19 mouse cellular contexts compared by ENCODE assay signal in the genomic region with DNA sequence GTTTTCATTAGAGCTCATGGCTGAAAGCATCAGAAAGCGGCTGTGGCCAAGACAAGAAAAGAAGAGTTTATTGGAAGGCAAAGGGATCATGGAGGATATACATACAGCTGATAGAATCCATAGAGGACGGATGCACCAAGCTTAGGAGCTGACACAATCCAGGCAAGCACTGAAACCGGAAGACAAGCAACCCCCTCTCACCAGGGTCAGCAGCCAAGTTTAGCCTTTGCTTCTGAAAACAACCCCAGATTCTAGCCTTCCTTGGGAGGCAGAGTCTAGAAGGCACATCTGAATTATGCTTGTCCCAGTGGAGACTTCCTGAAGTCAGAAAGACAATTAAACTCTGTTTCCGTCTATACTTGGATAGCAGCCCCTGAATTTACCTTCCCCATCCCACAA. TPM values are rescaled to one million over a fixed set of nuclear protein-coding genes. Genes with fewer than 3 reads are reported as not detected.
A peak's percentile ranks its signal among the peaks of the same experiment; 100 is the strongest.
DNase-seq lines count a peak whose midpoint lies in the region; ATAC-seq and TF ChIP-seq lines count a peak whose summit lies in the region.
"Had no signal": no experiment of that assay in that cellular context is flagged by ENCODE, and none has a peak within 500 bp of the region (broad histone marks: within the 10 kb centered on the region; RNA-seq: fewer than 3 reads in every experiment).

No protein-coding gene starts in this region.

- no peak for ATAC-seq in heart, embryonic 13.5 days (ENCODE audit: extremely low read depth, insufficient number of reproducible peaks, low FRiP score, low TSS enrichment)
- no peak for ATAC-seq in kidney, postnatal 0 days (replicated peaks; ENCODE audit: low FRiP score, low read depth)
- ATAC-seq in embryonic facial prominence, embryonic 15.5 days (ENCODE audit: insufficient number of reproducible peaks, low FRiP score, low TSS enrichment, low read depth): 0 out of 2 replicates have a peak, but pooled peaks have one; percentile 4
- ATAC-seq in limb, embryonic 14.5 days (ENCODE audit: low FRiP score, low read depth): 0 out of 2 replicates have a peak, but pooled peaks have one; percentile 16
- ATAC-seq in megakaryocyte, adult 5-6 weeks (ENCODE audit: poor library complexity, severe bottlenecking): no peak
- ATAC-seq: forebrain, embryonic 14.5 days; hindbrain, embryonic 16.5 days had no signal

- H3K27me3 ChIP-seq in heart, embryonic 13.5 days (replicated peaks): no peaks in the 10 kb centered on the region
- H3K27me3 ChIP-seq in kidney, postnatal 0 days (ENCODE audit: insufficient read depth, low read length): no peaks in the 10 kb centered on the region
- no peaks in the 10 kb centered on the region for H3K27me3 ChIP-seq in embryonic facial prominence, embryonic 15.5 days
- H3K27me3 ChIP-seq in limb, embryonic 14.5 days (ENCODE audit: control insufficient read depth, insufficient read depth, low read length): no peaks in the 10 kb centered on the region

- H3K36me3 ChIP-seq in heart, embryonic 13.5 days: no peaks in the 10 kb centered on the region
- H3K36me3 ChIP-seq in kidney, postnatal 0 days (ENCODE audit: insufficient read depth, low read length): no peaks in the 10 kb centered on the region
- H3K36me3 ChIP-seq in embryonic facial prominence, embryonic 15.5 days: no peaks in the 10 kb centered on the region
- H3K36me3 ChIP-seq in limb, embryonic 14.5 days (ENCODE audit: control insufficient read depth, insufficient read depth, low read length): no peaks in the 10 kb centered on the region

- peak overlapping the region; percentile 72 for H3K27ac ChIP-seq in heart, embryonic 13.5 days (replicated peaks)
- H3K27ac ChIP-seq in kidney, postnatal 0 days: peak overlapping the region; percentile 62
- peak overlapping the region; percentile 63 for H3K27ac ChIP-seq in embryonic facial prominence, embryonic 15.5 days (replicated peaks)
- H3K27ac ChIP-seq in limb, embryonic 14.5 days (replicated peaks; ENCODE audit: low read depth, low read length): 0 out of 2 replicates have a peak overlapping the region, but pooled peaks have one; percentile 43

- H3K9ac ChIP-seq in heart, embryonic 13.5 days: no peak overlapping the region
- H3K9ac ChIP-seq in kidney, postnatal 0 days (ENCODE audit: low read depth, low read length): no peak overlapping the region
- H3K9ac ChIP-seq in embryonic facial prominence, embryonic 15.5 days: no peak overlapping the region
- no peak overlapping the region for H3K9ac ChIP-seq in limb, embryonic 14.5 days (ENCODE audit: low read depth, low read length, severe bottlenecking)

- TF ChIP-seq CTCF in kidney, postnatal 0 days (IDR thresholded peaks at IDR 0.05; ENCODE audit: low read depth): no peak

- H3K4me1 ChIP-seq in heart, embryonic 13.5 days: peaks cover 24% of the 10 kb centered on the region
- peaks cover 5% of the 10 kb centered on the region for H3K4me1 ChIP-seq in kidney, postnatal 0 days (replicated peaks; ENCODE audit: insufficient read depth, low read length)
- H3K4me1 ChIP-seq in embryonic facial prominence, embryonic 15.5 days: peaks cover 18% of the 10 kb centered on the region; the same call in 1 of the 2 replicates
- H3K4me1 ChIP-seq in limb, embryonic 14.5 days (ENCODE audit: control insufficient read depth, insufficient read depth, low read length): peaks cover 22% of the 10 kb centered on the region

- intact Hi-C loops in heart, postnatal 14 days (cut with DNase I): no loop called here

- no peak for TF ChIP-seq POLR2A in limb, embryonic 14.5 days (IDR thresholded peaks at IDR 0.05; ENCODE audit: borderline replicate concordance, extremely low read depth, insufficient read depth, insufficient read length)

- WGBS in heart, embryonic 13.5 days: 53% methylated on average over 4 of the region's 4 CpGs
- 54% methylated on average over 4 of the region's 4 CpGs for WGBS in kidney, postnatal 0 days
- WGBS in embryonic facial prominence, embryonic 15.5 days: 56% methylated on average over 4 of the region's 4 CpGs
- 68% methylated on average over 4 of the region's 4 CpGs for WGBS in limb, embryonic 14.5 days

- no peak overlapping the region for H3K4me2 ChIP-seq in heart, embryonic 13.5 days
- no peak overlapping the region for H3K4me2 ChIP-seq in kidney, postnatal 0 days (ENCODE audit: low read length)
- H3K4me2 ChIP-seq in embryonic facial prominence, embryonic 15.5 days (replicated peaks): no peak overlapping the region
- no peak overlapping the region for H3K4me2 ChIP-seq in limb, embryonic 14.5 days (replicated peaks; ENCODE audit: low read depth, low read length, severe bottlenecking)

- H3K4me3 ChIP-seq in heart, embryonic 13.5 days: no peak overlapping the region
- no peak overlapping the region for H3K4me3 ChIP-seq in kidney, postnatal 0 days (replicated peaks; ENCODE audit: low read depth, low read length)
- H3K4me3 ChIP-seq in embryonic facial prominence, embryonic 15.5 days (replicated peaks): no peak overlapping the region
- H3K4me3 ChIP-seq in limb, embryonic 14.5 days (replicated peaks; ENCODE audit: low read length): no peak overlapping the region

- no peak for DNase-seq in heart, postnatal 14 days
- DNase-seq in kidney, postnatal 0 days (ENCODE audit: low spot score): peak; percentile 56
- no peak for DNase-seq in kidney, postnatal 36 days
- no peak for DNase-seq in limb, embryonic 14.5 days (ENCODE audit: low spot score)
- DNase-seq: cerebellum, adult 11 months; cerebellum, postnatal 36 days; heart, adult 11 months had no signal

- H3K9me3 ChIP-seq in heart, embryonic 13.5 days: no peaks in the 10 kb centered on the region
- H3K9me3 ChIP-seq in kidney, postnatal 0 days (replicated peaks; ENCODE audit: low read length): no peaks in the 10 kb centered on the region
- no peaks in the 10 kb centered on the region for H3K9me3 ChIP-seq in embryonic facial prominence, embryonic 15.5 days (replicated peaks)
- no peaks in the 10 kb centered on the region for H3K9me3 ChIP-seq in limb, embryonic 14.5 days (ENCODE audit: control insufficient read depth, low read length)

RNA-seq across cellular contexts. Expression of gene Fam50b, which starts 47.0 kb away (rescaled TPM):
- polyA plus RNA-seq in heart, embryonic 13.5 days (2015; fragmentation: Nextera tagmentation; extraction: Ambion mirVana): not detected in 2 replicates
- total RNA-seq in heart, postnatal 14 days (2021): not detected
- not detected in 2 replicates for polyA plus RNA-seq in kidney, postnatal 0 days (2015; fragmentation: Nextera tagmentation; extraction: Ambion mirVana)
- polyA plus RNA-seq in embryonic facial prominence, embryonic 15.5 days (2015; fragmentation: Nextera tagmentation; extraction: Ambion mirVana): 0.22 and 0.52 TPM in 2 replicates
- not detected in 2 replicates for polyA plus RNA-seq in limb, embryonic 14.5 days (2012; rRNA removed)
- not detected in 2 replicates for polyA plus RNA-seq in limb, embryonic 14.5 days (2014; fragmentation: Nextera tagmentation; extraction: Ambion mirVana)
- not detected in 2 replicates for total RNA-seq in megakaryocyte, adult 5-6 weeks (2015)
- total RNA-seq in megakaryocyte, adult 5-6 weeks (2017): not detected in 2 replicates
- total RNA-seq: adrenal gland, adult 18-20 months; layer of hippocampus, postnatal 14 days; left cerebral cortex, postnatal 14 days; megakaryocyte-erythroid progenitor cell, adult 5-6 weeks had no signal
- polyA plus RNA-seq: forebrain, embryonic 14.5 days; hindbrain, embryonic 16.5 days; midbrain, postnatal 0 days; neural tube, embryonic 11.5 days; spleen, adult 2 months had no signal

Comparison
In these comparisons a context has a peak if more than half of its experiments do, and no peak if none do; other contexts are left out.
1. ATAC-seq: peak in embryonic facial prominence, embryonic 15.5 days (single experiment) and limb, embryonic 14.5 days (single experiment); none in heart, embryonic 13.5 days (single experiment), kidney, postnatal 0 days (single experiment) and megakaryocyte, adult 5-6 weeks (single experiment).
2. Peak in every context shown above with its lines, with median percentiles within 50 percentile points of each other: H3K27ac ChIP-seq.